Mouse (Mus musculus) embryonic fibroblast, embryonic 13.5 days (primary cell): ENCODE measurements at regions not wholly inside any gene's neighbourhood (a gene's known extent, or its start where the extent isn't known, plus 50 kb on each side); places are given as distances from the start of the nearest gene placed in this dataset.

Experiments used
- H3K27ac ChIP-seq: 2 replicates; pipeline ENCODE4 v1.5.1; 2012; ENCODE audit warnings: low read length, control low read depth, inconsistent platforms; ENCODE audit not compliant: insufficient read depth
- H3K4me1 ChIP-seq: 2 replicates; pipeline ENCODE4 v1.6.1; 2011; ENCODE audit warnings: low read length; ENCODE audit not compliant: control insufficient read depth, insufficient read depth
- H3K4me3 ChIP-seq: 2 replicates; pipeline ENCODE4 v1.5.1; 2011; ENCODE audit warnings: mild to moderate bottlenecking, control low read depth, low read length; ENCODE audit not compliant: insufficient read depth
- CTCF ChIP-seq: IDR thresholded peaks from 2 replicates; pipeline ENCODE4 v1.5.1; 2011; ENCODE audit warnings: mild to moderate bottlenecking, control low read depth, low read length, moderate library complexity, borderline replicate concordance; ENCODE audit not compliant: insufficient read depth
- POLR2A ChIP-seq: IDR thresholded peaks from 2 replicates; pipeline ENCODE4 v1.6.1; 2011; ENCODE audit warnings: low read depth, mild to moderate bottlenecking, control low read depth, low read length, moderate library complexity

GRCm38 (mm10) chr7:111420698-111421097 lies 337.9 kb upstream of the Eif4g2 start:
- TF ChIP-seq POLR2A (no peak), CTCF (no peak)
- H3K4me1 ChIP-seq = no peaks in the 10 kb centered on the region
- H3K27ac ChIP-seq = no peak overlapping the region
- H3K4me3 ChIP-seq = no peak overlapping the region

- Histone ChIP-seq H3K27ac (no peak overlapping the region), H3K4me3 (no peak overlapping the region), H3K4me1 (no peaks in the 10 kb centered on the region)
- TF ChIP-seq POLR2A = no peak
- TF ChIP-seq CTCF = no peak
These were observed 334.9 kb upstream of the Eif4g2 start for GRCm38 (mm10) chr7:111417735-111418134.

- no peak overlapping the region for H3K27ac ChIP-seq
- TF ChIP-seq CTCF = no peak
- TF ChIP-seq POLR2A = no peak
- H3K4me3 ChIP-seq = no peak overlapping the region
- no peaks in the 10 kb centered on the region for H3K4me1 ChIP-seq
These were observed 333.2 kb upstream of the Eif4g2 start for GRCm38 (mm10) chr7:111416061-111416460.

GRCm38 (mm10) chr7:111413745-111414144 lies 330.9 kb upstream of the Eif4g2 start:
- Histone ChIP-seq H3K4me1 (no peaks in the 10 kb centered on the region), H3K27ac (no peak overlapping the region), H3K4me3 (no peak overlapping the region)
- TF ChIP-seq POLR2A = no peak
- no peak for TF ChIP-seq CTCF

GRCm38 (mm10) chr7:111412957-111413356 lies 330.1 kb upstream of the Eif4g2 start:
- no peaks in the 10 kb centered on the region for H3K4me1 ChIP-seq
- no peak overlapping the region for H3K4me3 ChIP-seq
- TF ChIP-seq CTCF = no peak
- TF ChIP-seq POLR2A = no peak
- no peak overlapping the region for H3K27ac ChIP-seq

- Histone ChIP-seq H3K27ac (no peak overlapping the region), H3K4me1 (no peaks in the 10 kb centered on the region), H3K4me3 (no peak overlapping the region)
- TF ChIP-seq POLR2A = no peak
These were observed 328.6 kb upstream of the Eif4g2 start for GRCm38 (mm10) chr7:111411386-111411960.

GRCm38 (mm10) chr7:111395972-111396371 lies 313.1 kb upstream of the Eif4g2 start:
- TF ChIP-seq POLR2A (no peak), CTCF (no peak)
- H3K27ac ChIP-seq = no peak overlapping the region
- no peak overlapping the region for H3K4me3 ChIP-seq
- no peaks in the 10 kb centered on the region for H3K4me1 ChIP-seq

GRCm38 (mm10) chr7:111395111-111395510 lies 312.3 kb upstream of the Eif4g2 start:
- TF ChIP-seq CTCF (no peak), POLR2A (no peak)
- H3K27ac ChIP-seq = no peak overlapping the region
- no peak overlapping the region for H3K4me3 ChIP-seq
- no peaks in the 10 kb centered on the region for H3K4me1 ChIP-seq

GRCm38 (mm10) chr7:111393846-111394245 lies 311.0 kb upstream of the Eif4g2 start:
- H3K27ac ChIP-seq = no peak overlapping the region
- no peak overlapping the region for H3K4me3 ChIP-seq
- no peak for TF ChIP-seq CTCF
- no peak for TF ChIP-seq POLR2A
- H3K4me1 ChIP-seq = no peaks in the 10 kb centered on the region

- no peak overlapping the region for H3K4me3 ChIP-seq
- H3K27ac ChIP-seq = no peak overlapping the region
- H3K4me1 ChIP-seq = no peaks in the 10 kb centered on the region
- TF ChIP-seq POLR2A (no peak), CTCF (no peak)
These were observed 306.9 kb upstream of the Eif4g2 start for GRCm38 (mm10) chr7:111389690-111390089.

GRCm38 (mm10) chr7:111374534-111374933 lies 291.7 kb upstream of the Eif4g2 start:
- no peak overlapping the region for H3K4me3 ChIP-seq
- H3K4me1 ChIP-seq = peaks cover 4% of the 10 kb centered on the region
- TF ChIP-seq POLR2A (no peak), CTCF (no peak)
- H3K27ac ChIP-seq = no peak overlapping the region
